Mouse (Mus musculus): ENCODE measurements around the gene Gpbp1. TPM values are rescaled to one million over a fixed set of nuclear protein-coding genes. Genes with fewer than 3 reads are reported as not detected.

Gpbp1 gene
- total and polyA plus RNA-seq, 3 experiments: 58.2 to 648 (median 76.3) TPM

DNA sequence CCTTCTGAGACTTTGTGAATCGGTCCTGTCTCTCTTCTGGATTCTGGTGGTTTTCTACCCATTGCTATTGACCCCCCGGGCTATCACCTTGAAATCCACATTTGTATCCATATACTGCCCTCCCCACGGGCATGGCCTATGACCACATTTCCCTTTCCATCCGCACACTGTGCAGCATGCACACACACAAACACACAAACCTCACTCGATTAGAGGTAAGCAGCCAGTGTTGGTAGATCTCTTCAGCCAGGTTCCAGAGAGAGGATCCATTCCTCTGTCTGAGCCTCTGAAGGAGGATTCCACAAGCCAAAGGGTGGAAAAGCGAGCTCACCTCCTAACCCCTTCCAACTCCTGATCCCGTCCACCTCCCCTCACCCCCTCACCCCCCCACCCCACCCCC lies 94.4 kb downstream of the Gpbp1 start:
- DNase-seq (ENCODE audit: low read depth, low spot score): no peak
- no peaks in the 10 kb centered on the region for H3K36me3 ChIP-seq (ENCODE audit: control insufficient read depth in 1 of 2, insufficient read depth in 2 of 2, low read length in 2 of 2)
- H3K27me3 ChIP-seq (ENCODE audit: control insufficient read depth in 1 of 2, insufficient read depth in 2 of 2, low read length in 2 of 2): no peaks in the 10 kb centered on the region
- no peaks in the 10 kb centered on the region for H3K79me2 ChIP-seq (ENCODE audit: control insufficient read depth, insufficient read depth, low read length, poor library complexity)
- H3K4me1 ChIP-seq (ENCODE audit: control insufficient read depth in 1 of 2, insufficient read depth in 2 of 2, low read length in 2 of 2): no peaks in the 10 kb centered on the region
- TF ChIP-seq E2F4 (IDR thresholded peaks at IDR 0.05; ENCODE audit: borderline replicate concordance, low read depth, low read length) (no peak), ETS1 (IDR thresholded peaks at IDR 0.05; ENCODE audit: low read depth, low read length) (no peak), GABPA (IDR thresholded peaks at IDR 0.05; ENCODE audit: low read depth, low read length) (no peak), ZMIZ1 (IDR thresholded peaks at IDR 0.05; ENCODE audit: low read depth, low read length) (no peak), KAT2A (conservative IDR thresholded peaks at IDR 0.05; ENCODE audit: low read depth, low read length) (no peak), MXI1 (IDR thresholded peaks at IDR 0.05; ENCODE audit: low read depth, low read length) (no peak), GATA1 (IDR thresholded peaks at IDR 0.05; ENCODE audit: low read depth, low read length) (no peak), ZC3H11A (IDR thresholded peaks at IDR 0.05; ENCODE audit: low read depth, low read length) (no peak), POLR2A (IDR thresholded peaks at IDR 0.05; ENCODE audit: control insufficient read depth in 1 of 2, insufficient read depth in 1 of 2, low read depth in 1 of 2, low read length in 2 of 2, poor library complexity in 1 of 2) (no peak), POLR2AphosphoS5 (IDR thresholded peaks at IDR 0.05; ENCODE audit: borderline replicate concordance, low read depth, low read length) (no peak), HCFC1 (IDR thresholded peaks at IDR 0.05; ENCODE audit: low read depth, low read length) (no peak), TCF12 (IDR thresholded peaks at IDR 0.05; ENCODE audit: low read depth, low read length) (no peak), JUND (IDR thresholded peaks at IDR 0.05; ENCODE audit: low read depth, low read length) (no peak), MYB (IDR thresholded peaks at IDR 0.05; ENCODE audit: low read depth, low read length) (no peak), RCOR1 (IDR thresholded peaks at IDR 0.05; ENCODE audit: low read depth, low read length) (no peak), MAFK (IDR thresholded peaks at IDR 0.05; ENCODE audit: borderline replicate concordance, low read depth, low read length) (no peak), TAL1 (IDR thresholded peaks at IDR 0.05; ENCODE audit: low read length) (no peak), MAZ (IDR thresholded peaks at IDR 0.05; ENCODE audit: low read depth, low read length) (no peak), USF2 (IDR thresholded peaks at IDR 0.05; ENCODE audit: borderline replicate concordance in 1 of 2, insufficient read depth in 1 of 2, low read depth in 1 of 2, low read length in 2 of 2) (no peak), CHD2 (IDR thresholded peaks at IDR 0.05; ENCODE audit: low read length) (no peak)
- no peak overlapping the region for H3K9ac ChIP-seq (ENCODE audit: control insufficient read depth, low read depth, low read length, poor library complexity, severe bottlenecking)
- no peak overlapping the region for H3K27ac ChIP-seq (ENCODE audit: control insufficient read depth, low read depth, low read length)
- H3K9me3 ChIP-seq (replicated peaks; ENCODE audit: insufficient read depth, low read length): no peaks in the 10 kb centered on the region
- no peak overlapping the region for H3K4me3 ChIP-seq (ENCODE audit: control insufficient read depth in 1 of 2, insufficient read depth in 1 of 2, low read depth in 2 of 2, low read length in 2 of 2)

DNA sequence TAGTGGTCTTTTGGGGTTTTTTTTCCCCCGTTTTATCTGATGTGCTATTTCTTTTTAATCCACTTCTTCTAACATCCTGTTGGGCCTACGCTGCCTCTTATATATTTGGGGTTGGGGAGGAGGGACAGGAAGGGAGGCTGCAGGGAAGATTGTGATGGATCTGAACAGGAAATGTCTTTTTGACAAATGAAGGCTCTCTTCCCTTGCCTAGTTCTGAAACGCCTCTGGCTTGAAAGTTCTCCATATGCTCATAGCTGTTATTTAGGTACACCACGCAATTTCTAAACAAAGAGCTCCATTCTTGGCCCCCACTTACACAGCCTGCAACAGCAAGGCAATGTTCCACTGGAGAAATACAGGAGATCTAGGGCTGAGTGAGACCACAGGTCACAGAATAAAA lies 95.0 kb downstream of the Gpbp1 start:
- Histone ChIP-seq H3K9ac (ENCODE audit: control insufficient read depth, low read depth, low read length, poor library complexity, severe bottlenecking) (no peak overlapping the region), H3K9me3 (replicated peaks; ENCODE audit: insufficient read depth, low read length) (no peaks in the 10 kb centered on the region), H3K27me3 (ENCODE audit: control insufficient read depth in 1 of 2, insufficient read depth in 2 of 2, low read length in 2 of 2) (no peaks in the 10 kb centered on the region), H3K4me1 (ENCODE audit: control insufficient read depth in 1 of 2, insufficient read depth in 2 of 2, low read length in 2 of 2) (no peaks in the 10 kb centered on the region), H3K36me3 (ENCODE audit: control insufficient read depth in 1 of 2, insufficient read depth in 2 of 2, low read length in 2 of 2) (no peaks in the 10 kb centered on the region), H3K79me2 (ENCODE audit: control insufficient read depth, insufficient read depth, low read length, poor library complexity) (no peaks in the 10 kb centered on the region), H3K27ac (ENCODE audit: control insufficient read depth, low read depth, low read length) (no peak overlapping the region), H3K4me3 (ENCODE audit: control insufficient read depth in 1 of 2, insufficient read depth in 1 of 2, low read depth in 2 of 2, low read length in 2 of 2) (no peak overlapping the region)
- TF ChIP-seq E2F4 (IDR thresholded peaks at IDR 0.05; ENCODE audit: borderline replicate concordance, low read depth, low read length): no peak
- TF ChIP-seq GATA1 (IDR thresholded peaks at IDR 0.05; ENCODE audit: low read depth, low read length): no peak
- TF ChIP-seq CTCF (IDR thresholded peaks at IDR 0.05 in 2 of 3, conservative IDR thresholded peaks at IDR 0.05 in 1 of 3; ENCODE audit: control insufficient read depth in 1 of 3, insufficient read depth in 1 of 3, low read depth in 2 of 3, low read length in 3 of 3, poor library complexity in 1 of 3, severe bottlenecking in 1 of 3): no peak
- no peak for TF ChIP-seq SIN3A (IDR thresholded peaks at IDR 0.05; ENCODE audit: low read length)
- TF ChIP-seq JUND (IDR thresholded peaks at IDR 0.05; ENCODE audit: low read depth, low read length): no peak
- TF ChIP-seq MXI1 (IDR thresholded peaks at IDR 0.05; ENCODE audit: low read depth, low read length): no peak
- no peak for TF ChIP-seq ETS1 (IDR thresholded peaks at IDR 0.05; ENCODE audit: low read depth, low read length)
- TF ChIP-seq TAL1 (IDR thresholded peaks at IDR 0.05; ENCODE audit: low read length): no peak
- TF ChIP-seq BHLHE40 (IDR thresholded peaks at IDR 0.05; ENCODE audit: borderline replicate concordance, low read depth, low read length): no peak
- DNase-seq (ENCODE audit: low read depth, low spot score): no peak
